Mouse (Mus musculus): Measurements from ENCODE around the gene Gm9821. TPM values are rescaled to one million over a fixed set of nuclear protein-coding genes. Genes with fewer than 3 reads are reported as not detected.
A peak's percentile ranks its signal among the peaks of the same experiment; 100 is the strongest.

Gene Gm9821
- polyA plus RNA-seq, 1 experiment from 2014 or later, result 0.52 TPM

DNA sequence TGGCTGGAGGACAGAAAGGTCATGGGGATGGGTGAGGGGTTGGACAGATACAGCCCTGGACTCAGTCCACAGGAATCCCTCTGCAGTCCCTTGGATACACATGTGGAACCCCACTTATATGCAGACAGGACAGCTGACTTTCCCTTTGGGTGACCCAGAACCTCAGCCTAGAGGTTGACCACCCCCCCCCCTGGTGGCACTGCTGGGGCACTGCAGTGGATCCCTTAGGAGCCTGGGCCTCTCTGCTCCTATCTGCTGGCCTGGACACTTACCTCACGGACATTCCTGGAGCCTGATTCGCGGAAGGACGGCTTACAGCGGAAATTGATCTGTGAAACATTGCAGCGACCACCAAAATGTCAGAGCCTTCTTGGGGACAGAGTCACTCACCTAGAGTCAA, 3.1 kb upstream of the Gm9821 start:
- peaks cover 33% of the 10 kb centered on the region for H3K4me1 ChIP-seq
- peaks cover 58% of the 10 kb centered on the region for H3K36me3 ChIP-seq (replicated peaks)
- H3K9me3 ChIP-seq, result no peaks in the 10 kb centered on the region
- H3K4me3 ChIP-seq, result no peak overlapping the region
- H3K27me3 ChIP-seq (ENCODE audit: poor library complexity, severe bottlenecking), result no peaks in the 10 kb centered on the region
- 83% methylated on average over 6 of the region's 6 CpGs for WGBS
- no peak for DNase-seq (ENCODE audit: extremely low spot score, low spot score)
- no peak overlapping the region for H3K27ac ChIP-seq

DNA sequence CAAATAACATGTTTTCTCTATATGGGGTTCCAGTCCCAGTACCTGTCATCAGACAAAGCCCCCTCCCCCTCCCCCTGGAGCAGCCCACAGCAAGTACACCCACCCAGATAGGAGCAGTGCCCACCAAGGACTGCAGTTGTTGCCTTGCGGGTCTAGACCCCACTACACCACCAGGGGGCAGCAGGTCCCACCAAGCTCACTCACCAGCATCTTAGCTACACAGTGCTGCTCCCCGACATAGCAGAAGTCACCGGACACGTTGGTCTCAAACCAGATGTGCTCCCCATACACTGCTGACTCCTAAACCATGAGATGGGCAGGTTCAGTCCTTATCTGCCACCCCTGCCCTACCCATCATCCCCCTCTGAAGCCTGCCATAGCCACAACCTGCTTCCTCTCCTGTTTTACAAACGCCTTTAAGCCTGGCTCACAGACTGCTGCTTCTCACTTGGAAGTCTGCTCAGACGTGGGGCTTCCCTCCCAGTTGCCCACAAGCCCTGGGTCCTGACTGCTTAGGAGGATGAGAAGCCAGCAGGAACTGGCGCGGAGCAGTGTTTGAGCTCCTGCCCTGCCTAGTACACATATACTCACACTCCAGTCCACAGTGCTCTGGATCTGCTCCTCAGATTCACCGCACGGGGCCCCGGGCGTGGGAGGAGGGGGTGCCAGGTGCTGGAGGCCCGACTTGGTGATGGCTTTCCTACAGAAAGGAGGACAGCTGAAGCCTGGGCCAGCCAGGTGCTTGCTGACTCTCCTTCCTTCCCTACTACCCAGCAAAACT, 1.1 kb upstream of the Gm9821 start:
- Histone ChIP-seq H3K36me3 (replicated peaks) (peaks cover 38% of the 10 kb centered on the region), H3K27me3 (ENCODE audit: poor library complexity, severe bottlenecking) (no peaks in the 10 kb centered on the region), H3K4me1 (peaks cover 52% of the 10 kb centered on the region), H3K27ac (peak overlapping the region; percentile 56), H3K9me3 (no peaks in the 10 kb centered on the region), H3K4me3 (no peak overlapping the region)
- DNase-seq (ENCODE audit: extremely low spot score, low spot score), result peak; percentile 78
- 43% methylated on average over 13 of the region's 13 CpGs for whole genome bisulfite sequencing

DNA sequence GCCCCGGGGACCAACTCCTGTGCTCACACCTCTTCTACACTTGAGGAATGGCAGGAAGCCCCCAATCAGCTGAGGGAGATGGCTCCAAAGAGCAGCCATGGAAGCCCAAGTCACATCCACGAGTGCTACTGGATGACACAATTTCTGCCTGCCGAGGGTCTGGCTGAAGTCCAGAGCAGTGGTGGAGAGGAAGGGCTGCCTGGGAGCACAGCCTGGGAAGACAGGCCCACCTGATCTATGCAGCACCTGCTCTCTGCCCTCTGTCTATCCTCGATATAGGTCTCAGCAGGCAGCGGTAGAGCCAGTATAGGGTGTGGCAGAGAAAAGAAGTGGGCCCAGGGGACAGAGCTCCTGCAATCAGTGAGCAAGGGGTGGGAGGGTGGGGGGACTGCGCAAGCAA, 1.3 kb downstream of the Gm9821 start:
- H3K4me3 ChIP-seq, result no peak overlapping the region
- no peaks in the 10 kb centered on the region for H3K9me3 ChIP-seq
- no peaks in the 10 kb centered on the region for H3K27me3 ChIP-seq (ENCODE audit: poor library complexity, severe bottlenecking)
- WGBS, result 81% methylated on average over 6 of the region's 6 CpGs
- peaks cover 21% of the 10 kb centered on the region for H3K36me3 ChIP-seq (replicated peaks)
- peaks cover 65% of the 10 kb centered on the region for H3K4me1 ChIP-seq
- DNase-seq (ENCODE audit: extremely low spot score, low spot score), result no peak
- H3K27ac ChIP-seq, result peak overlapping the region; percentile 85; the same call in 1 of the 2 replicates

DNA sequence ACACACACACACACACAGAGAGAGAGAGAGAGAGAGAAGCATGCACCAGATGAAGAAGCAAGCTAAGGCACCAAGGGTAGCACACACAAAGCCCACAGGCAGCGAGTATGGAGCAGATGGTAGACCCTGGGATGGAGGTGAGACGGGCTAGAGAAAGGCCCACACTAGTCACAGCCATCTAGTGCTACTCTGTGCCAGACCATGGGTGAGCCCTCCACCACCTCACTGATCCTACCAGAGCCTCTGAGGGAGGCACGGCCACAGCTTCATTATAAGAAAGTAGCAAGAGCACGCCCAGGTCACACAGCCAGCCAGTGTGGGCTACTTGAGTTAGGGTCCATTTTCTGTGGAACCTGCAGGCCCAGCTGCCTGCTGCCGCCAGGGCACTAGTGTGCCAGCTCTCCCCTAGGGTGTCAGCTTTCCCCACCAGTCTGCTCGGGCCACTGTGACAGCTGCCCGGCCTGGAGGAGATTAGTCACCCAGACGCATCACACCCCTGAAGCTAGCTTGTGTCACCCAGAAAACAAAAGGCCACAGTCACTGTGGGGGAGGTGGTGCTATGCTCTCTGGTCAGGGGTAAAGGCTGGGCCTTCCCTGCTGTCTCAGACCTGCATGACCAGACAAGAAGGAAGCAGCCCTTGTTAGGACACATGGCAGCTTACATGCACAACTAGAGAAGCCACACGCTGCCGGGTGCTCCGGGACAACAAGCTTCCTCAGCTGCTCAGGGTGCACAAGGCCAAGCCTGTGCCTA, 2.1 kb downstream of the Gm9821 start:
- H3K27me3 ChIP-seq (ENCODE audit: poor library complexity, severe bottlenecking), result no peaks in the 10 kb centered on the region
- H3K4me1 ChIP-seq, result peaks cover 65% of the 10 kb centered on the region
- peak overlapping the region; percentile 24; the same call in 1 of the 2 replicates for H3K4me3 ChIP-seq
- H3K27ac ChIP-seq, result peak overlapping the region; percentile 85
- no peak for DNase-seq (ENCODE audit: extremely low spot score, low spot score)
- peaks cover 13% of the 10 kb centered on the region for H3K36me3 ChIP-seq (replicated peaks)
- 58% methylated on average over 11 of the region's 11 CpGs for WGBS
- no peaks in the 10 kb centered on the region for H3K9me3 ChIP-seq

DNA sequence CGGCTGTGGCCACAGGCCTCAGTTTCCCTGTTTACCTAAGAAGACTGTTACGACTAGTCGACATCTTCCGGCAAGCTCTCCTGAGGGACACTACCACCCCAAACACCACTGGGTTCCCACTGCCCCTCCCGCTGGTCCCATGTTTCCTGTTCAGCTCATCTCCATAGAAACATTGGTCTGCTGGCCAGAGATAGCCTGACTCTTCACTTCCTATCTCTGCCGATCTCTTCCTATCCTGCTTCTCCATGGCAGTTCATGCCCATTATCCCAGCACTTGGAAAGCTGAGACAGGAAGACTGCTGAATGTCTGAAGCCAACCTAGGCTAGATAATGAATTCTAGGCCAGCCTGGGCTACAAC, 2.6 kb downstream of the Gm9821 start:
- WGBS, result 80% methylated on average over 6 of the region's 6 CpGs
- DNase-seq (ENCODE audit: extremely low spot score, low spot score), result no peak
- Histone ChIP-seq H3K27ac (peak overlapping the region; percentile 85), H3K36me3 (replicated peaks) (peaks cover 12% of the 10 kb centered on the region), H3K4me3 (no peak overlapping the region), H3K27me3 (ENCODE audit: poor library complexity, severe bottlenecking) (no peaks in the 10 kb centered on the region), H3K9me3 (no peaks in the 10 kb centered on the region), H3K4me1 (peaks cover 65% of the 10 kb centered on the region)

DNA sequence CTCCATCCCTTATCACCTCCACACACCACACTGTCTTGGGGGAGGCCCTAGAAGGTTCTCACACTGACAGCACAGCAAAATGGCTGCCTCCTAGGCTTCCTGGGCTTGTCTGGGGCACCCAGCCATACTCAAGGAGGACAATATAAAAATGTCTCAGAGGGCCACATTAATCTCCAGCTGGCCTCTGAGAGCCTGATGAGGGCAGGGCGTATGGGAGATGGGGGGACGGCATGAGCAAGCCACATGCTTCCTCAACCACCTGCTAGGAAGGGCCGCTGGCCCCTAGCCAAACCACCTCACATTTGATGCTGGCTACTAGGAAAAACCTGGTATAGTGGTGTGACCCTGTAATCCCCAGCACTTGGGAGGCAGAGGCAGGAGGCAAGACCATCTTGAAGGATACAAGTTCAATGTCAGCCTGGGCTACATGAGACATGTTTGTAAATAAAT, 3.3 kb downstream of the Gm9821 start:
- Histone ChIP-seq H3K9me3 (no peaks in the 10 kb centered on the region), H3K27ac (peak overlapping the region; percentile 85), H3K4me1 (peaks cover 70% of the 10 kb centered on the region), H3K36me3 (replicated peaks) (peaks cover 8% of the 10 kb centered on the region), H3K4me3 (no peak overlapping the region), H3K27me3 (ENCODE audit: poor library complexity, severe bottlenecking) (no peaks in the 10 kb centered on the region)
- WGBS, result 90% methylated on average over 3 of the region's 3 CpGs
- DNase-seq (ENCODE audit: extremely low spot score, low spot score), result no peak

DNA sequence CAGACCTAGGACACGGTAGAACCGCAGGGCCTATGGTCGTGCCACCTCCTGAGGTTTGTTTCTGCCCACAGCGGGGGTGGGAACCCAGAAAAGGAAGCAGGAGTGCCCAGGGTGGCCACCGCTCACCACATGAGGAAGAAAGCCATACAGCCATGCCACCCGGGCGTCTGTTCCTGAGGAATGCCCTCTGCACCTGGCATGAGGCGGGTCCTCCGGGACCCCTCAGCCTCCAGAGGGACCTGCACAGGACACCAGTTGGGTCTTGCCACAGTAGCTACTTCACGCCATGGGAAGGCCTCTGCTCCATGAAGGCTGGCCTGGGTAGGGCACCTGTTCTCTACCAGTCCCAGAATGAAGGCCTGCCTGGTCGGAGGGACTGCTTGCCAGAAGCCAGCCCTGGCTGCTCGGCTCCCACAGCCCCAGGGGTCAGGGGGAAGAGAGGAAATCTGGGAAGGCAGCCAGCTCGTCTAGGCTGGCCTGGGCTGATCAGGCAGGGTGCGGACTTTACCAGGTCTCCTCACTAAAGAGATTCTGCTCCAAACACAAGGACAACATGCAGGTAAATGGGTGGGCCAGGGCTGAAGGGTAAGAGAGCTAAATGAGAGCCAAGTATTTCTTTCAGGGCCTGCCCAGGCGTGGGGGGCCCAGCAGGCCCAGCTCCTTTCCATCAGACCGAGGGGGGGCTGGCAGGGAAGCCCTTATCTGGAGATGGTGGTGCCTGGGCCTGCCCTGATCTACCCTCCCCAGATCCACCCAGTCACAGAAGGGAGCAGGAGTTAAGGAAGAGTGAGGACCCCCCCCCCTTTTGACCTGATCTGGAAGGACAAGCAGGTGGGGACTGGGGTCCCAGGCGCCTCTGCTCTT, 4.1 kb downstream of the Gm9821 start:
- WGBS, result 74% methylated on average over 17 of the region's 17 CpGs
- Histone ChIP-seq H3K27ac (peak overlapping the region; percentile 85), H3K4me1 (peaks cover 68% of the 10 kb centered on the region), H3K27me3 (ENCODE audit: poor library complexity, severe bottlenecking) (no peaks in the 10 kb centered on the region), H3K36me3 (replicated peaks) (peaks cover 7% of the 10 kb centered on the region), H3K4me3 (peak overlapping the region; percentile 30), H3K9me3 (no peaks in the 10 kb centered on the region)
- DNase-seq (ENCODE audit: extremely low spot score, low spot score), result no peak

DNA sequence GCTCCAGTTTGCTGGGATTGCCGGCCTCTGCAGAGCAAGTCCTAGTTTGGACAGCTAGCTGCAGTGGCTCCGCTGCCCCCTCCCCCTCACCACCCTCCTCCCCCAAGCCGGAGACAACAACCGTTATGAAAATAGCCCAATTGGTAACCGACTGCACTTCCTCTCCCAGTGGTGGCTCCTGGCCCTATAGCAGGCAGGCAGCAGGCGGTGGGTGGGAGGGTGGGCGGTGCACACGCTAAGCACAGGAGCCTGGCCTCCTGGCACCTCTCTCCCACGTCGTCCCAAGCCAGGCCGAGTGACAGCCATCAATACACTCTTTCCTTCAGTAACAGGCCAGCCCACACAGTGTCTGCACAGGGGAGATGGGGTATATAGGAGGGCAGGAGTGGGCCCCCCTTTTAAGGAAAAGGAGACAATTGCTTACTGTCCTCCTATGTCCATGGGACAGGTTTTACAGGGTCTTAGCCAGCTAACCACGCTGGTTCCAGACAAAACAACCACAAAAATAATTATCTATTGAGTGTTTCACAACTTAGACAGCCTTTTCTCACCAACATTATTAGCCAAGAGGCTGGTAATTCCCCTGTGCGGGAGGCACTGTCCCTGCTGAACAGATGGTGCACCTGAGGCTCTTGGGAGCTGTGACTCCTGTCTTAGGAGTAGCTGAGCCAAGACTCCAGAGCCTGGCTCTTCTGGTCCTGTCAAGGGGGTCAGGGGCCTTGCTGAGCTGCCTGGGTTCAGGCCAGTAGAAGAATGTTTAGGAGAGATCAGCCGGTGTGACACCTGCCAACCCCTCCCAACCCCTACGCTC, 5.0 kb downstream of the Gm9821 start:
- WGBS, result 20% methylated on average over 15 of the region's 15 CpGs
- H3K4me1 ChIP-seq, result peaks cover 65% of the 10 kb centered on the region
- peak; percentile 43 for DNase-seq (ENCODE audit: extremely low spot score, low spot score)

DNA sequence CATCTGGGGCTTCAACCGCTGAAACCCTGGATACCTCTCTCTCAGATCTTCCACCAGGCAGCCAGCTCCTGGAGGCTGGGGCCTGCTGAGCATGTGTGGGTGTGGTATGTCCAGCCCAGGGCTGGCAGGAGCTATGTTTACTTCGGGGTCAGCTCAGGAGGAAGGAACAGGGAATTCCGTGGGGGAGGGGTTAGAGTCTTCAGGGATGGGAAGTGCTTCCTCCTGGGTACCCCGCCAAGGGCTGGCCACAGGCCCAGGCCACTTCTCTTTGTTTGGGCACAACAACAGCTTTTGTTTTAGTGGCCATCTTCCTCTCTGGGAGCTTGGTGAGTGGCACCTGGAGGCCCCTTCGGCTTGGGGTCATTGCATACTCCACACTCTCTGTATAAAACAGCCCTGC, 8.3 kb downstream of the Gm9821 start:
- Histone ChIP-seq H3K36me3 (replicated peaks) (peaks cover 10% of the 10 kb centered on the region; the same call in 1 of the 2 replicates), H3K27me3 (ENCODE audit: poor library complexity, severe bottlenecking) (no peaks in the 10 kb centered on the region), H3K4me1 (peaks cover 58% of the 10 kb centered on the region), H3K4me3 (no peak overlapping the region), H3K9me3 (no peaks in the 10 kb centered on the region), H3K27ac (peak overlapping the region; percentile 65)
- WGBS, result 24% methylated on average over 5 of the region's 5 CpGs
- DNase-seq (ENCODE audit: extremely low spot score, low spot score), result peak; percentile 15

More for the DNA sequence above, 5.0 kb downstream of the Gm9821 start:
- peak overlapping the region; percentile 30 for H3K4me3 ChIP-seq
- H3K36me3 ChIP-seq (replicated peaks), result peaks cover 2% of the 10 kb centered on the region; the same call in 1 of the 2 replicates
- no peaks in the 10 kb centered on the region for H3K9me3 ChIP-seq
- H3K27me3 ChIP-seq (ENCODE audit: poor library complexity, severe bottlenecking), result no peaks in the 10 kb centered on the region
- peak overlapping the region; percentile 85 for H3K27ac ChIP-seq

DNA sequence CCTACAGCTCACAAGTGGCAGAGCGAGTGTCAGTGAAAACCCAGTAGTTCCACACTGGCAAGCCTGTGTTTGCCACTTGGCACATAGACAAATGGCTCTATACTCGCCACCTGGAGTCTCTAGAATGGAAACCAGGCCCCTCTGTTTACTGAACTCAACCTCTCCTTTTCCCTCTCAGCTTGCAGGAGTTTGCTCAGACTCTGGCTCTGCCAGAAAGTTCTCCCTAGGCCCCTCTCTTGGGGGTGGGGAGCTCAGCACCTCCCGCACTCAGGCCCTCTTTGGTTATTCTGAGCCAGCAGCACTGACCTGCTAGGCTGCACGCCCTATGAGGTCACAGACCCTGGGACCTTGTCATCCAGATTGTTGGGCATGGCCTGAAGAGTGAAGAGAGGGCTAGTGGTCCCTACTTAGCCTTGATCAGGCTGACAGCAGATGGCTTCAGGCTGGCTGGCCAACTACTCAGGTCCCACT, 9.7 kb downstream of the Gm9821 start:
- H3K9me3 ChIP-seq, result no peaks in the 10 kb centered on the region
- H3K27me3 ChIP-seq (ENCODE audit: poor library complexity, severe bottlenecking), result no peaks in the 10 kb centered on the region
- H3K4me1 ChIP-seq, result peaks cover 58% of the 10 kb centered on the region
- no peak overlapping the region for H3K27ac ChIP-seq
- peaks cover 15% of the 10 kb centered on the region for H3K36me3 ChIP-seq (replicated peaks)
- DNase-seq (ENCODE audit: extremely low spot score, low spot score), result no peak
- 86% methylated on average over 4 of the region's 4 CpGs for WGBS
- H3K4me3 ChIP-seq, result no peak overlapping the region

DNA sequence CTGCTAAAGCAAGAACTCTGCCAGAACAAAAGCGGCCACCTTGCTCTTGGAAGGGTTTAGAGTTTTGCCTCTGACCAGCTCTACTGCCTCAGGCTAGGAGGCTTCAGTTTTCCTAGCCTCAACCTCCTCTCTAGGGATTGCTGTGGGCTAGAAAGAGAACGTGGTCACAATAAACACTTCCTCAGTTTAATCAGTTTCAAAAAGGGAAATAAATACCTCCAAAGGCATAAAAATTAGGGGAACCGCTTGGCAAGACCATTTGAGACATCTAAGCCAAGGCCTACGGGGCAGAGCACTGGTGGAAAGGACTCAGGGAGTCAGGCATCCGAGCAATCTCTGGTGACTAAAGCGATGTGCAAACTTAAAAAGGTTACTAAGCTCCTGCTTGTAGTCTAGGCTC, 10.4 kb downstream of the Gm9821 start:
- Histone ChIP-seq H3K27ac (no peak overlapping the region), H3K4me3 (no peak overlapping the region), H3K9me3 (no peaks in the 10 kb centered on the region), H3K4me1 (peaks cover 56% of the 10 kb centered on the region), H3K27me3 (ENCODE audit: poor library complexity, severe bottlenecking) (no peaks in the 10 kb centered on the region), H3K36me3 (replicated peaks) (peaks cover 21% of the 10 kb centered on the region)
- DNase-seq (ENCODE audit: extremely low spot score, low spot score), result no peak
- 83% methylated on average over 6 of the region's 6 CpGs for WGBS

DNA sequence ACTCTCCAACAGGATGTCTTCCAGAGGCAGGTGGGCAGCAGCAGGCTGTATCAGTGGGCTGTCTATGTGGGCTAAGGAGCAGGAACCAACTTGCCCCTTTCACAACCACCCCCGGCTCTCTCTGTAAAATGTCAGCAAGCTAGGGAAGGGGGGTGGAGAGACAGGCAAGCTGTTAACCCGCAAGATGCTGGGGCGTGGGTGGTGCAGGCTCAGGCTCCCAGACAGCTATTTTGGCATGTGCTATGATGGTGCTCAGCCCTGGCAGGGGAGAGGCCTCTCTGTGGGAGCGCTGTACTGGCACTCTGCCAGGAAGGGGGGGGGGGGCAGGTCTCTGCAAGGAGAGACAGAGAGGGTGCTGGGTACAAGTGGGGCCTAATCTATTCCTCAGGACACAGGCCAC, 11.6 kb downstream of the Gm9821 start:
- Histone ChIP-seq H3K36me3 (replicated peaks) (peaks cover 21% of the 10 kb centered on the region), H3K27me3 (ENCODE audit: poor library complexity, severe bottlenecking) (no peaks in the 10 kb centered on the region), H3K4me3 (no peak overlapping the region), H3K27ac (no peak overlapping the region), H3K4me1 (peaks cover 66% of the 10 kb centered on the region), H3K9me3 (no peaks in the 10 kb centered on the region)
- DNase-seq (ENCODE audit: extremely low spot score, low spot score), result no peak
- 76% methylated on average over 4 of the region's 4 CpGs for WGBS

All from forebrain, embryonic 10.5 days (tissue).